Mouse (Mus musculus): Measurements from ENCODE around the gene Efcc1. TPM values are rescaled to one million over a fixed set of nuclear protein-coding genes. Genes with fewer than 3 reads are reported as not detected.
A peak's percentile ranks its signal among the peaks of the same experiment; 100 is the strongest.

Efcc1 gene
- total RNA-seq, 2 experiments from 2014 or later = 0.08 TPM; not detected in 1

- ATAC-seq (replicated peaks; ENCODE audit: low FRiP score, poor library complexity, severe bottlenecking) = no peak
Observed at GRCm38 (mm10) chr6:87795385-87796150, 64.9 kb downstream of the Efcc1 start.

GRCm38 (mm10) chr6:87796251-87796880 is 65.7 kb downstream of the Efcc1 start:
- ATAC-seq (replicated peaks; ENCODE audit: low FRiP score, poor library complexity, severe bottlenecking) = peak; percentile 60

- no peak for ATAC-seq (replicated peaks; ENCODE audit: low FRiP score, poor library complexity, severe bottlenecking)
Observed at GRCm38 (mm10) chr6:87797321-87797720, 66.7 kb downstream of the Efcc1 start.

- peak; percentile 80 for ATAC-seq (replicated peaks; ENCODE audit: low FRiP score, poor library complexity, severe bottlenecking)
Observed at GRCm38 (mm10) chr6:87799576-87799975, 68.9 kb downstream of the Efcc1 start.

- no peak for ATAC-seq (replicated peaks; ENCODE audit: low FRiP score, poor library complexity, severe bottlenecking)
Observed at GRCm38 (mm10) chr6:87802462-87802861, 71.8 kb downstream of the Efcc1 start.

GRCm38 (mm10) chr6:87804036-87804435 is 73.4 kb downstream of the Efcc1 start:
- no peak for ATAC-seq (replicated peaks; ENCODE audit: low FRiP score, poor library complexity, severe bottlenecking)

GRCm38 (mm10) chr6:87804886-87805285 is 74.2 kb downstream of the Efcc1 start:
- ATAC-seq (replicated peaks; ENCODE audit: low FRiP score, poor library complexity, severe bottlenecking) = no peak

- ATAC-seq (replicated peaks; ENCODE audit: low FRiP score, poor library complexity, severe bottlenecking) = no peak
Observed at GRCm38 (mm10) chr6:87805448-87805847, 74.8 kb downstream of the Efcc1 start.

Other genes with a start within 250 kb of the Efcc1 start
- 3.2 and 7.1 TPM in 2 replicates for gene Arhgap25, start 197.6 kb upstream of the Efcc1 start, total RNA-seq (2015; ENCODE audit: low replicate concordance)
- 8.6 and 11.2 TPM in 2 replicates for gene Arhgap25, start 197.6 kb upstream of the Efcc1 start, total RNA-seq (2017; ENCODE audit: low replicate concordance)
- gene Prokr1, start 140.1 kb upstream of the Efcc1 start, total RNA-seq (2015; ENCODE audit: low replicate concordance) = 6.5 and 8.4 TPM in 2 replicates
- gene Prokr1, start 140.1 kb upstream of the Efcc1 start, total RNA-seq (2017; ENCODE audit: low replicate concordance) = 5.4 and 6.2 TPM in 2 replicates
- gene Aplf, start 58.7 kb upstream of the Efcc1 start, total RNA-seq (2015; ENCODE audit: low replicate concordance) = 28.9 and 37.8 TPM in 2 replicates
- 43.6 and 69.8 TPM in 2 replicates for gene Aplf, start 58.7 kb upstream of the Efcc1 start, total RNA-seq (2017; ENCODE audit: low replicate concordance)
- 32.4 and 58.3 TPM in 2 replicates for gene Gp9, start 47.2 kb downstream of the Efcc1 start, total RNA-seq (2015; ENCODE audit: low replicate concordance)
- gene Gp9, start 47.2 kb downstream of the Efcc1 start, total RNA-seq (2017; ENCODE audit: low replicate concordance) = 11.4 and 18.4 TPM in 2 replicates
- gene Rab43, start 81.3 kb downstream of the Efcc1 start, total RNA-seq (2015; ENCODE audit: low replicate concordance) = 172 and 177 TPM in 2 replicates
- gene Rab43, start 81.3 kb downstream of the Efcc1 start, total RNA-seq (2017; ENCODE audit: low replicate concordance) = 129 and 134 TPM in 2 replicates
- gene Gm45140, start 104.9 kb downstream of the Efcc1 start, total RNA-seq (2015; ENCODE audit: low replicate concordance) = 1.8 and 4.2 TPM in 2 replicates
- 19.1 and 24.3 TPM in 2 replicates for gene Gm45140, start 104.9 kb downstream of the Efcc1 start, total RNA-seq (2017; ENCODE audit: low replicate concordance)
- 11.5 and 20.1 TPM in 2 replicates for gene Isy1, start 107.9 kb downstream of the Efcc1 start, total RNA-seq (2015; ENCODE audit: low replicate concordance)
- 51.5 and 62.1 TPM in 2 replicates for gene Isy1, start 107.9 kb downstream of the Efcc1 start, total RNA-seq (2017; ENCODE audit: low replicate concordance)
- 296 and 321 TPM in 2 replicates for gene Cnbp, start 120.2 kb downstream of the Efcc1 start, total RNA-seq (2015; ENCODE audit: low replicate concordance)
- 347 and 417 TPM in 2 replicates for gene Cnbp, start 120.2 kb downstream of the Efcc1 start, total RNA-seq (2017; ENCODE audit: low replicate concordance)
- 32.8 and 34.4 TPM in 2 replicates for gene Copg1, start 156.9 kb downstream of the Efcc1 start, total RNA-seq (2015; ENCODE audit: low replicate concordance)
- gene Copg1, start 156.9 kb downstream of the Efcc1 start, total RNA-seq (2017; ENCODE audit: low replicate concordance) = 35.5 and 44.9 TPM in 2 replicates
- gene Hmces, start 183.1 kb downstream of the Efcc1 start, total RNA-seq (2015; ENCODE audit: low replicate concordance) = 13.0 and 21.4 TPM in 2 replicates
- 8.8 and 30.4 TPM in 2 replicates for gene Hmces, start 183.1 kb downstream of the Efcc1 start, total RNA-seq (2017; ENCODE audit: low replicate concordance)